Mouse (Mus musculus): ENCODE measurements at regions not wholly inside any gene's neighbourhood (a gene's known extent, or its start where the extent isn't known, plus 50 kb on each side); places are given as distances from the start of the nearest gene placed in this dataset.

DNA sequence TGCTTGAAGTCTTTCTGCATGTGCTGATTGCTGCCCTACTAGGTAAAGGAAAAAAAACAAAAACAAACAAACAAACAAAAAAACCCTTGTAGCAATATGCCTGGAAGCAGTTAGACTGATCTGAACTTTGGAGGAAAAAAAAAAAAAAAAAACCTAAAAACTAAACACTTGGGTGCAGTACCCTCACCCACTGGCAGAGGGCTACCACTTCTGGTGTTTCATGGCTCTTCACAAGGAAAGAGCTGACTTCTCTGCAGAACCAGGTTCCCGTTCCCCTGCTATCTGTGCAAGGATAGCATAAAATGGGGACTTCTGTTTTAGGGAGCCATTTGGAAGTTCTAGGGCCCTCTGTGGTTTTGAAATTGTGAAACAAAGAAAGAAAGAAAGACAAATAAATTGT lies 52.2 kb upstream of the Otud4 start:
- in situ Hi-C loops (cut with MboI, MseI) = no loop called here

GRCm38 (mm10) chr8:79584966-79585365 lies 54.5 kb upstream of the Otud4 start:
- in situ Hi-C loops (cut with MboI, MseI) = no loop called here

DNA sequence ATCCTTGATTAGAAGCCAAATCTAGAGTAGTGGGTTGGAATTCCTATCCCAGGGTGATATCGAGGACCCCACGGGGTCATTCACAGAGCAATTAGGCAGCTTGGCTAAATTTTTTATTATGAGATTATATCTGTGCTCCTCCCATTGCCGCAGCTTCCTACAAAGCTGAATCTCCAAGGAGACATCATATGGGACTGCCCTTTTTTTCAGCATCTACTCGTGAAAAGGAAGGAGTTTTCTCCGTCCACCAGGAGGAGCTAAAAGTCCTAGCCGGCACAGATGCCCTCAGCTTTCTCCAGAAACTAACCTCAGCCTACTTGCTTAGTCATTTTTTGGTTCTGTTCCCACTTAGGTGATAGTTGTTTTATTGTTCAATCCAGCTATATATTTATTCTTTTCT lies 56.1 kb upstream of the Otud4 start:
- in situ Hi-C loops (cut with MboI, MseI) = no loop called here

GRCm38 (mm10) chr8:79582195-79582594 lies 57.2 kb upstream of the Otud4 start:
- in situ Hi-C loops (cut with MboI, MseI) = no loop called here

GRCm38 (mm10) chr8:79576086-79576485 lies 63.3 kb upstream of the Otud4 start:
- in situ Hi-C loops (cut with MboI, MseI) = no loop called here

GRCm38 (mm10) chr8:79575175-79575734 lies 64.2 kb upstream of the Otud4 start:
- in situ Hi-C loops (cut with MboI, MseI) = no loop called here

DNA sequence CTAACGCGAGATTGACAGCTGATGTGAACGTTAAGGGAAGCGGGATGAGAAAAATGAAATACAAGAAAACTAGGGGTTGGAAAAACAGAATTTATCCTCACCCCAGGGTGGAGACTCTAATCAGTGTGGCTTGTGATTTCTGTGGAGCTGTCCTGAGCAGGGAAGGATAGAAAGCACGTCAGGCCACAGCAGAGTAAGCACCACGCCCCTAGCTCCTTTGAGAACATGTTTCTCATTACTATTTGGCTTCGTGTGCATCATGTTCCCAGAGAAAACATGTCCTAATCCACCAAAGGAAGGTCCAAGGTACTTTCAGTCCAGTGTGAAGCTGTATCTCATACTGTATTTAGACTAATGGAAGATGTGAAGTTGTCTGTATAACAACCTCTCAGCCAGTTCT lies 65.9 kb upstream of the Otud4 start:
- in situ Hi-C loops (cut with MboI, MseI) = no loop called here

DNA sequence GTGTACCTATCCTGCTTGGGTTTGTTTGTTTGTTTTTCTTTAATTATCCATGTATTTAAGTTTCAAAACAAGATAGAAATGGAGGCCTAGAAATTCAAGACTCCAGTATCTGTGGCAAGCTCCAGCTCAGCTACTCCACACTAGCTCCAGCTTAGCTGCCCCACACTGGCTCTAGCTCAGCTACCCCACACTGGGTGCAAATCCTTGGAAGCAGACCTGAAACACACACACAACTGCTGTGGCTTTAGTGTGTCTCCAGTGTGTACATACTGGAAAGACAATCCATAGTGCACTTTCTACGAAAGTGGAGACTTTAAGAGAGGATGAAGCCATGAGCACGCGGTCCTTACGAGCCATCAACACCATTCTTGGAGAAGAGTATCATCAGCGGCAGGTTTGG lies 66.9 kb upstream of the Otud4 start:
- in situ Hi-C loops (cut with MboI, MseI) = no loop called here

- in situ Hi-C loops (cut with MboI, MseI) = loop anchor here in 1 of 2 experiments (10.0 kb wide), 1 partner anchor 128 kb away; no protein-coding TSS in a partner anchor
Observed at GRCm38 (mm10) chr8:79563101-79563500, 76.3 kb upstream of the Otud4 start.

GRCm38 (mm10) chr8:79562669-79563068 lies 76.7 kb upstream of the Otud4 start:
- in situ Hi-C loops (cut with MboI, MseI) = loop anchor here in 1 of 2 experiments (10.0 kb wide), 1 partner anchor 128 kb away; no protein-coding TSS in a partner anchor

GRCm38 (mm10) chr8:79562071-79562581 lies 77.3 kb upstream of the Otud4 start:
- in situ Hi-C loops (cut with MboI, MseI) = loop anchor here in 1 of 2 experiments (10.0 kb wide), 1 partner anchor 127 kb away; no protein-coding TSS in a partner anchor

- in situ Hi-C loops (cut with MboI, MseI) = loop anchor here in 1 of 2 experiments (10.0 kb wide), 1 partner anchor 127 kb away; no protein-coding TSS in a partner anchor
Observed at GRCm38 (mm10) chr8:79561269-79562063, 78.0 kb upstream of the Otud4 start.

GRCm38 (mm10) chr8:79559516-79559915 lies 79.9 kb upstream of the Otud4 start:
- in situ Hi-C loops (cut with MboI, MseI) = no loop called here

- in situ Hi-C loops (cut with MboI, MseI) = no loop called here
Observed at GRCm38 (mm10) chr8:79554311-79554710, 85.1 kb upstream of the Otud4 start.

DNA sequence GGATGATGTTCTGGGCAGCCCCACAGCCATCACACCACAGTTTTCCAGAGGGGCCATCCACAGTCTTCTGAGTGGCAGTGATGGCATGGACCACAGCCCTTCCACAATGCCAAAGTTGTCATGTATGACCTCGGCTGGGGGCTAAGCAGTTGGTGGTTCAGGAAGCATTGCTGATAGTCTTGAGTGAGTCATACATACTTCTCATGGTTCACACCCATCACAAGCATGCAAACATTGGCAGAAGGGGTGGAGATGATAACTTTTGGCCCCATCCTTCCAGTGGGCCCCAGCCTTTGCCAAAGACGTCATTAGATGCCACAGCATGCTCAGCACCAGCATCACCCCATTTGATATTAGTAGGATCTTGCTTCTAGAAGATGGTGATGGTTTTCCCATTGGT lies 89.3 kb upstream of the Otud4 start:
- in situ Hi-C loops (cut with MboI, MseI) = no loop called here

DNA sequence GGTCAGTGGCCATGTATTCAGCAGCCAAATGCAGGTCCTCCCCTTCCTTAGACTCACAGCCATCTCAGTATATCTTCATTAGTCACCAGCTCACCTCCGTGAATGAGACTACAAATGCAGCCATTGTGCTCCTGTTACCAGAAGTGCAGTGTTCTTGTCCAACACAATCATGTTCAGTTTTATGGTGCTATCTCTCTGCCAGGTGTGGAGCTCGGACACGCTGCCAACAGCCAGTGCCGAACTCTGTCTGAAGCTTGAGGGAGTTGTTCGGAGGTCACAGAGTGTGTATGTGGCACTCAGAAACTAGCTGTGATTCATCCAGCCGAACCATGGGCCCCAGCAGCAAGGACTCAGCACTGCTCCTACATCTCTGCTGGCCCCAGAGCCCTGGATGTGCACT lies 91.3 kb upstream of the Otud4 start:
- in situ Hi-C loops (cut with MboI, MseI) = no loop called here

- in situ Hi-C loops (cut with MboI, MseI) = no loop called here
Observed at GRCm38 (mm10) chr8:79545866-79546373, 93.5 kb upstream of the Otud4 start.

GRCm38 (mm10) chr8:79542461-79542860 lies 97.0 kb upstream of the Otud4 start:
- in situ Hi-C loops (cut with MboI, MseI) = no loop called here

- in situ Hi-C loops (cut with MboI, MseI) = no loop called here
Observed at GRCm38 (mm10) chr8:79540053-79540452, 99.4 kb upstream of the Otud4 start.

DNA sequence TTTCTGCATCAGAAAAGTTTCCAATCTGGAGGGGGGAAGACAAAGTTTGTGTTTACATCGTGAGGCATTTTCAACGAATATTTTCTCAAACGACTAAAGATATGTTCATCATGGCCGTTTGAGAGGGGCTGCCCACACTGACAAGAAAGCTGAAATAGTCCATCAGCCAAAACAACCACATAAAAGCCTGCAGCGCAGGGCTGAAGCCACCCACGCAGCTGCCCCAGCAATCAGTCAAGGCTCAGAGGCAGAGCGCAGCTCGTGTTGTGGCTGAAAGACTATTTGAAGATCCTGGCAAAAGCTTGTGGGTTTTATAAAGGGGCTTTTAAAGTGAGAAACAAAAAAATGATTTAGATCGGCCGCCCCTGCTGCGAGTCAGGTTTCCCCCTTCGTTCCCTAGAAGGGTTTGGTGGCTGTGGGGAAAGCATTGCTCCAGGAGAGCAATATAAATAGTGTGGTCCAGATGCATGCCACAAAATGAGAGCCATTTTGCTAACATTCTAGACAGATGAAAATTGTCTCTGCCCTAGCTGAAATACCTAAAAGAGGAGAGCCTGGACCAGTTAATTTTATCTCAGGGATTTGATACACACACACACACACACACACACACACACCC lies 105.0 kb upstream of the Otud4 start:
- in situ Hi-C loops (cut with MboI, MseI) = no loop called here

DNA sequence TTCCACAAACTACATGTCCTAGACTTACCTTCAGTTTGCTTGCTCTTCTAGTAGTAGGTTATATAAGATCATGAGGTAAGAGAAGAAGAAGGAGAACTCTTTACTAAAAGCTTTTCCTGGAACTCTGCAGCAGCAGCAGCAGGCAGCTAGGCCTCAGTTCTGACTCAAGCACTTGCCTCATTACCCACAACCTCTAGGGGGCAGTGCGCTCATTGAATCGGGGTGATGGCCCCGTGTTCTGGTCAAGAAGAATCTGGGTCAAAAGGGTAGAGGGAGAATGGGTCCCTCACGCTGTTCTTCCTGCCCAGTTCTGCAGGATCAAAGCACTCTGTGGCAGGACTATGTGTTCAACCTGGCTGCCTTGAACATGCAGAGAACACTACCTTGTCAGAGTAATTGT lies 109.9 kb upstream of the Otud4 start:
- in situ Hi-C loops (cut with MboI, MseI) = loop anchor here in 1 of 2 experiments (10.0 kb wide), 1 partner anchor 1395 kb away; no protein-coding TSS in a partner anchor

DNA sequence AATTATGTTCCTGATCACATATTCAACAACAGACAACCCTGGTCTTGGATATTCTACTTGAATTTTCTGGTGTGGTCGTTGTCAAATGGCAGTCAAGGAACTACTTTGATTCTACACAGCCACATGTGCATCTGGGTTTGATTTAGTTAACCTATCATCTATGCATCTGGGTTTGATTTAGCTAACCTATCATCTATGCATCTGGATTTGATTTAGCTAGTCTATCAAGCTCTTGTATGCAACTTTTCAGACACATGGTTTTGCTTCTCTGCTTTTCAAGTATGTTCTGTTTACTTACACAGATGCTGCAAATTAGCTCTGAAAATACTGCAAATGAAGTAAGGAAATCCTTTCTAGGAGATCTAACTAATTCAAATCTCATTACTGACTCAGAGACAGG lies 117.4 kb upstream of the Otud4 start:
- in situ Hi-C loops (cut with MboI, MseI) = loop anchor here in 1 of 2 experiments (10.0 kb wide), 1 partner anchor 1387 kb away; no protein-coding TSS in a partner anchor

All from T-helper 17 cell (primary cell).